Mouse (Mus musculus): ENCODE results near the gene Cdh13.

- TF ChIP-seq TAL1 (IDR thresholded peaks at IDR 0.05; ENCODE audit: low read length) (no peak), GATA1 (IDR thresholded peaks at IDR 0.05; ENCODE audit: low read length) (no peak)
These were observed 600.8 kb downstream of the Cdh13 start for GRCm38 (mm10) chr8:118884296-118884695.

Data from erythroblast, embryonic 14.5 days (primary cell).